12 mouse cellular contexts compared by ENCODE assay signal in the genomic region with DNA sequence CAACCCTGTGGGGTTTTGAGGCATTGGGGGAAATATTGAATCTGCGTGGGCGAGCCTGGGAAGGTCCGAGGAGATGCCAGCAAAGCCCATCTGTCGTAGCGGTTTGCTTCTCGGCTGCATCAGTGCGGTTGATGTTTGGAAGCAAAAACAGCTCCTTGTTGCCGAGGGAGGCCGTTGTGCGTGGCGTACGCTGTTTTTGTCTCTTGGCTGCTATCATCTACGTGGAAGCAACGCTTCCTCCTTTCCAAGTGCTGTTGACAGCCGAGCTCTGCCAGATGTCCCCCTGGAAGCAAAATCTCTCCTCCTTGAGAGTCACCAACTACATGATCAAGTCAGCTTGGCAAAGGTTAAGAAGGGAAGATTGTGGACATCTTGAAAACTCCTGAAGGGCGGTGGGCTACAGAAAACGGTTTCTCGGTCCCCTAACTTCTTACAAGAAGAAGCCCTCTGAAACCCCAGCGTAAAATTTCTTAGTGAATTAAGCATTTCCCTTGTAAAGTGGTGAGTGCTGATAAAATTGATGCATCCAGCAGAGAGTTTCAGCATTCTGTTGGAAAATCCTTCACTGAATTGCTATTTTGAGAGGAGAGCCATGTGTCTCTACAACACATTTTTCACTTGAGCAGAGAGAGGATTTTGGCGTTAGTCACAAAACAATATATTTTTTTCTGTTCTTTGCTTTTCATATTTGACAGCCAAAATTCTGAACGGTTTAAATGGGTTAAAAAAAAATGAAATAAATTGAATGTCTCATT. TPM values are rescaled to one million over a fixed set of nuclear protein-coding genes. Genes with fewer than 3 reads are reported as not detected.
DNase-seq lines count a peak whose midpoint lies in the region; ATAC-seq lines count a peak whose summit lies in the region.
"Had no signal": no experiment of that assay in that cellular context is flagged by ENCODE, and none has a peak within 500 bp of the region (broad histone marks: within the 10 kb centered on the region; RNA-seq: fewer than 3 reads in every experiment).

No protein-coding gene starts in this region.

- no peak for DNase-seq in forebrain, embryonic 11.5 days (ENCODE audit: low spot score)
- peak; percentile 63 for DNase-seq in cerebellum, adult 11 months
- DNase-seq in frontal cortex, postnatal 36 days (ENCODE audit: low spot score in 2 of 2): peak; percentile 61 to 76
- DNase-seq in left cerebral cortex, postnatal 10 days (ENCODE audit: extremely low spot score in 1 of 2, low spot score in 2 of 2): peak; percentile 59 to 67
- no peak for DNase-seq in spleen, postnatal 10 days (ENCODE audit: low spot score in 2 of 2)

- intact Hi-C loops in left cerebral cortex, postnatal 10 days (cut with DNase I): loop anchor here (5.0 kb wide), 1 partner anchor 85 kb away; the partner anchor contains the start of gene Fat1

- H3K4me1 ChIP-seq in forebrain, embryonic 13.5 days: no peaks in the 10 kb centered on the region
- no peaks in the 10 kb centered on the region for H3K4me1 ChIP-seq in forebrain, embryonic 11.5 days (replicated peaks; ENCODE audit: control insufficient read depth, insufficient read depth, low read length)
- no peaks in the 10 kb centered on the region for H3K4me1 ChIP-seq in kidney, embryonic 14.5 days (ENCODE audit: control insufficient read depth, insufficient read depth, low read length)
- H3K4me1 ChIP-seq in liver, embryonic 12.5 days: no peaks in the 10 kb centered on the region
- H3K4me1 ChIP-seq: hindbrain, embryonic 15.5 days; megakaryocyte, embryonic 14.5 days had no signal

- WGBS in forebrain, embryonic 13.5 days: 94% methylated on average over 21 of the region's 21 CpGs
- WGBS in forebrain, embryonic 11.5 days: 95% methylated on average over 21 of the region's 21 CpGs
- 91% methylated on average over 21 of the region's 21 CpGs for WGBS in kidney, embryonic 14.5 days
- WGBS in liver, embryonic 12.5 days (ENCODE audit: insufficient replicate concordance): 83% methylated on average over 21 of the region's 21 CpGs

- H3K4me2 ChIP-seq in forebrain, embryonic 13.5 days: no peak overlapping the region
- no peak overlapping the region for H3K4me2 ChIP-seq in forebrain, embryonic 11.5 days (ENCODE audit: low read depth, low read length, severe bottlenecking)
- no peak overlapping the region for H3K4me2 ChIP-seq in kidney, embryonic 14.5 days (replicated peaks; ENCODE audit: low read depth, low read length)
- H3K4me2 ChIP-seq in liver, embryonic 12.5 days: no peak overlapping the region
- H3K4me2 ChIP-seq: hindbrain, embryonic 15.5 days had no signal

- H3K27me3 ChIP-seq in forebrain, embryonic 13.5 days: no peaks in the 10 kb centered on the region
- no peaks in the 10 kb centered on the region for H3K27me3 ChIP-seq in forebrain, embryonic 11.5 days (ENCODE audit: control insufficient read depth, insufficient read depth, low read length)
- H3K27me3 ChIP-seq in kidney, embryonic 14.5 days (ENCODE audit: control insufficient read depth, insufficient read depth, low read length): no peaks in the 10 kb centered on the region
- H3K27me3 ChIP-seq in liver, embryonic 12.5 days (replicated peaks): no peaks in the 10 kb centered on the region
- H3K27me3 ChIP-seq: hindbrain, embryonic 15.5 days; megakaryocyte, embryonic 14.5 days had no signal

- H3K36me3 ChIP-seq in forebrain, embryonic 13.5 days (ENCODE audit: poor library complexity, severe bottlenecking): peaks cover 76% of the 10 kb centered on the region
- H3K36me3 ChIP-seq in forebrain, embryonic 11.5 days (ENCODE audit: control insufficient read depth, insufficient read depth, low read length): peaks cover 43% of the 10 kb centered on the region
- peaks cover 78% of the 10 kb centered on the region for H3K36me3 ChIP-seq in kidney, embryonic 14.5 days (ENCODE audit: control insufficient read depth, insufficient read depth, low read length)
- peaks cover 43% of the 10 kb centered on the region for H3K36me3 ChIP-seq in liver, embryonic 12.5 days

- no peak overlapping the region for H3K4me3 ChIP-seq in forebrain, embryonic 13.5 days
- no peak overlapping the region for H3K4me3 ChIP-seq in forebrain, embryonic 11.5 days (ENCODE audit: low read depth, low read length)
- no peak overlapping the region for H3K4me3 ChIP-seq in kidney, embryonic 14.5 days (ENCODE audit: low read length)
- no peak overlapping the region for H3K4me3 ChIP-seq in liver, embryonic 12.5 days
- H3K4me3 ChIP-seq: erythroblast, embryonic 14.5 days; hindbrain, embryonic 15.5 days; megakaryocyte, embryonic 14.5 days had no signal

- H3K9ac ChIP-seq in forebrain, embryonic 13.5 days: no peak overlapping the region
- H3K9ac ChIP-seq in forebrain, embryonic 11.5 days (ENCODE audit: low read length): no peak overlapping the region
- H3K9ac ChIP-seq in kidney, embryonic 14.5 days (ENCODE audit: low read depth, low read length): no peak overlapping the region
- no peak overlapping the region for H3K9ac ChIP-seq in liver, embryonic 12.5 days
- H3K9ac ChIP-seq: hindbrain, embryonic 15.5 days had no signal

- peaks cover 13% of the 10 kb centered on the region; the same call in 1 of the 2 replicates for H3K9me3 ChIP-seq in forebrain, embryonic 13.5 days (replicated peaks)
- no peaks in the 10 kb centered on the region; the same call in 1 of the 2 replicates for H3K9me3 ChIP-seq in forebrain, embryonic 11.5 days (ENCODE audit: control insufficient read depth, low read length)
- peaks cover 25% of the 10 kb centered on the region for H3K9me3 ChIP-seq in kidney, embryonic 14.5 days (ENCODE audit: control insufficient read depth, low read length)
- H3K9me3 ChIP-seq in liver, embryonic 12.5 days (replicated peaks): 0 out of 2 replicates have a peak, but pooled peaks cover 18% of the 10 kb centered on the region
- H3K9me3 ChIP-seq: hindbrain, embryonic 15.5 days had no signal

- peak; percentile 42; the same call in 1 of the 2 replicates for ATAC-seq in forebrain, embryonic 13.5 days
- no peak for ATAC-seq in forebrain, embryonic 11.5 days (replicated peaks; ENCODE audit: low FRiP score)
- no peak for ATAC-seq in kidney, embryonic 14.5 days (ENCODE audit: low FRiP score, low TSS enrichment)
- no peak for ATAC-seq in liver, embryonic 12.5 days

- H3K27ac ChIP-seq in forebrain, embryonic 13.5 days: no peak overlapping the region
- H3K27ac ChIP-seq in forebrain, embryonic 11.5 days (ENCODE audit: low read depth, low read length): no peak overlapping the region
- H3K27ac ChIP-seq in kidney, embryonic 14.5 days (ENCODE audit: low read depth, low read length): no peak overlapping the region
- H3K27ac ChIP-seq in liver, embryonic 12.5 days: no peak overlapping the region
- H3K27ac ChIP-seq: hindbrain, embryonic 15.5 days had no signal

RNA-seq across cellular contexts. Expression of gene Mtnr1a, which starts 46.8 kb away (rescaled TPM):
- polyA plus RNA-seq in forebrain, embryonic 13.5 days (2015; fragmentation: Nextera tagmentation; extraction: Ambion mirVana): 0.17 and 0.18 TPM in 2 replicates
- polyA plus RNA-seq in forebrain, embryonic 11.5 days (2014; fragmentation: Nextera tagmentation; extraction: Ambion mirVana): 0.17 and 0.20 TPM in 2 replicates
- not detected for total RNA-seq in left cerebral cortex, postnatal 10 days (2021)
- not detected in 2 replicates for polyA plus RNA-seq in kidney, embryonic 14.5 days (2014; fragmentation: Nextera tagmentation; extraction: Ambion mirVana)
- polyA plus RNA-seq in liver, embryonic 12.5 days (2016; fragmentation: Nextera tagmentation; extraction: Ambion mirVana): not detected in 2 replicates
- polyA plus RNA-seq: erythroblast, embryonic 14.5 days; urinary bladder, adult 2 months had no signal

Comparison
In these comparisons a context has a peak if more than half of its experiments do, and no peak if none do; other contexts are left out.
1. DNase-seq: peak in cerebellum, adult 11 months (single experiment), frontal cortex, postnatal 36 days (2 of 2) and left cerebral cortex, postnatal 10 days (2 of 2); none in forebrain, embryonic 11.5 days (single experiment) and spleen, postnatal 10 days (0 of 2).